Mouse (Mus musculus): ENCODE results near the gene Pdia5. TPM values are rescaled to one million over a fixed set of nuclear protein-coding genes. Genes with fewer than 3 reads are reported as not detected.

Pdia5 gene
- 16.5 and 18.4 TPM in 2 replicates for polyA plus RNA-seq (2014; fragmentation: Nextera tagmentation; extraction: Ambion mirVana)

- no peak within 1 kb of the TSS; the same call in 1 of the 2 replicates for H3K27ac ChIP-seq (ENCODE audit: low read depth)
- H3K9me3 ChIP-seq (ENCODE audit: low read depth, low read length), result no peaks in the 10 kb centered on the region
- H3K9ac ChIP-seq, result peak within 1 kb of the TSS; percentile 67
- ATAC-seq (ENCODE audit: insufficient read depth), result peak; percentile 96
- H3K4me1 ChIP-seq (ENCODE audit: insufficient read depth), result peaks cover 6% of the 10 kb centered on the region; the same call in 1 of the 2 replicates
- under 1% methylated on average over 64 of the region's 66 CpGs for WGBS
- DNase-seq, result peak; percentile 94
- H3K36me3 ChIP-seq (ENCODE audit: insufficient read depth), result no peaks in the 10 kb centered on the region
- no peaks in the 10 kb centered on the region for H3K27me3 ChIP-seq (ENCODE audit: insufficient read depth, low read length)
- H3K4me2 ChIP-seq, result peak within 1 kb of the TSS; percentile 95
- TF ChIP-seq CTCF (IDR thresholded peaks at IDR 0.05; ENCODE audit: low read depth), result no peak
- peak within 1 kb of the TSS; percentile 74 for H3K4me3 ChIP-seq (ENCODE audit: low read depth, low read length)
Measured at GRCm38 (mm10) chr16:35490231-35491070, at the start of gene Pdia5. Pdia5 (minus strand) TSS chr16:35490873.

- WGBS, result 52% methylated on average over 10 of the region's 10 CpGs
Measured at GRCm38 (mm10) chr16:35539041-35539440, 48.4 kb upstream of the Pdia5 start.

GRCm38 (mm10) chr16:35537651-35538050, 47.0 kb upstream of the Pdia5 start:
- no peak for TF ChIP-seq CTCF (IDR thresholded peaks at IDR 0.05; ENCODE audit: low read depth)
- H3K4me3 ChIP-seq (ENCODE audit: low read depth, low read length), result no peak overlapping the region
- DNase-seq, result no peak
- H3K9ac ChIP-seq, result no peak overlapping the region
- no peaks in the 10 kb centered on the region for H3K9me3 ChIP-seq (ENCODE audit: low read depth, low read length)
- WGBS, result 61% methylated on average over 8 of the region's 8 CpGs
- no peaks in the 10 kb centered on the region for H3K36me3 ChIP-seq (ENCODE audit: insufficient read depth)
- no peak overlapping the region for H3K4me2 ChIP-seq
- ATAC-seq (ENCODE audit: insufficient read depth), result no peak
- H3K4me1 ChIP-seq (ENCODE audit: insufficient read depth), result peaks cover 4% of the 10 kb centered on the region; the same call in 1 of the 2 replicates
- H3K27ac ChIP-seq (ENCODE audit: low read depth), result no peak overlapping the region
- peaks cover 47% of the 10 kb centered on the region for H3K27me3 ChIP-seq (ENCODE audit: insufficient read depth, low read length)

More at GRCm38 (mm10) chr16:35539041-35539440, 48.4 kb upstream of the Pdia5 start:
- H3K36me3 ChIP-seq (ENCODE audit: insufficient read depth), result no peaks in the 10 kb centered on the region
- no peak overlapping the region for H3K4me2 ChIP-seq
- DNase-seq (no peak), ATAC-seq (ENCODE audit: insufficient read depth) (no peak)
- no peak overlapping the region for H3K4me3 ChIP-seq (ENCODE audit: low read depth, low read length)
- no peak for TF ChIP-seq CTCF (IDR thresholded peaks at IDR 0.05; ENCODE audit: low read depth)
- no peaks in the 10 kb centered on the region for H3K9me3 ChIP-seq (ENCODE audit: low read depth, low read length)
- no peak overlapping the region for H3K9ac ChIP-seq
- no peak overlapping the region for H3K27ac ChIP-seq (ENCODE audit: low read depth)
- peaks cover 4% of the 10 kb centered on the region; the same call in 1 of the 2 replicates for H3K4me1 ChIP-seq (ENCODE audit: insufficient read depth)
- peaks cover 60% of the 10 kb centered on the region for H3K27me3 ChIP-seq (ENCODE audit: insufficient read depth, low read length)

- Histone ChIP-seq H3K27ac (ENCODE audit: low read depth) (no peak overlapping the region), H3K9ac (no peak overlapping the region), H3K36me3 (ENCODE audit: insufficient read depth) (no peaks in the 10 kb centered on the region), H3K4me2 (no peak overlapping the region), H3K9me3 (ENCODE audit: low read depth, low read length) (no peaks in the 10 kb centered on the region), H3K27me3 (ENCODE audit: insufficient read depth, low read length) (peaks cover 19% of the 10 kb centered on the region), H3K4me3 (ENCODE audit: low read depth, low read length) (no peak overlapping the region), H3K4me1 (ENCODE audit: insufficient read depth) (no peaks in the 10 kb centered on the region)
- TF ChIP-seq CTCF (IDR thresholded peaks at IDR 0.05; ENCODE audit: low read depth), result no peak
- ATAC-seq (ENCODE audit: insufficient read depth) (no peak), DNase-seq (no peak)
- 56% methylated on average over 3 of the region's 3 CpGs for WGBS
Measured at GRCm38 (mm10) chr16:35534630-35535029, 44.0 kb upstream of the Pdia5 start.

DNA sequence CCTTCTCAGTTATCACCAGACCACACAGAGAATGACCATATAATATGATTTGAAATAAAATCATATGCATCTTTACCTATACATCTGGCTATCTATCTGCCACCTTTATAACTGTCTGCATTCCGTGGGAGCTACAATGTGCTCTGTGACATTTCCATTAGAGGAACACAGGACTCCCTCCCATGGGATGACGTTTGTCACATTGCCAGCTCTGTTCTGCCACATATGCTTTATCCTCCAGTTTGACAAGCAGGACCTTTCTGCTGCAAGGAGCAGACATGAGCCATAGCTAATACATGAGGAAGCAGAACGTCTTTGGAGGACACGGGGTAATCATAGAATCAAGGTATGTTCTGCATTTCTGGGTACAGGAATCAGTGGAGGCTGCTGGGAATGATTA, 33.5 kb upstream of the Pdia5 start:
- ATAC-seq (ENCODE audit: insufficient read depth) (no peak), DNase-seq (no peak)
- no peak overlapping the region for H3K4me3 ChIP-seq (ENCODE audit: low read depth, low read length)
- no peak for TF ChIP-seq CTCF (IDR thresholded peaks at IDR 0.05; ENCODE audit: low read depth)
- WGBS, result 71% methylated on average over 4 of the region's 4 CpGs
- no peaks in the 10 kb centered on the region for H3K4me1 ChIP-seq (ENCODE audit: insufficient read depth)
- no peak overlapping the region for H3K9ac ChIP-seq
- no peaks in the 10 kb centered on the region for H3K36me3 ChIP-seq (ENCODE audit: insufficient read depth)
- H3K4me2 ChIP-seq, result no peak overlapping the region
- H3K27me3 ChIP-seq (ENCODE audit: insufficient read depth, low read length), result no peaks in the 10 kb centered on the region
- H3K9me3 ChIP-seq (ENCODE audit: low read depth, low read length), result no peaks in the 10 kb centered on the region
- no peak overlapping the region for H3K27ac ChIP-seq (ENCODE audit: low read depth)

GRCm38 (mm10) chr16:35519245-35519644, 28.6 kb upstream of the Pdia5 start:
- TF ChIP-seq CTCF (IDR thresholded peaks at IDR 0.05; ENCODE audit: low read depth), result no peak
- Histone ChIP-seq H3K27ac (ENCODE audit: low read depth) (no peak overlapping the region), H3K36me3 (ENCODE audit: insufficient read depth) (no peaks in the 10 kb centered on the region), H3K27me3 (ENCODE audit: insufficient read depth, low read length) (no peaks in the 10 kb centered on the region), H3K4me3 (ENCODE audit: low read depth, low read length) (no peak overlapping the region), H3K4me1 (ENCODE audit: insufficient read depth) (0 out of 2 replicates have a peak, but pooled peaks cover 2% of the 10 kb centered on the region), H3K9ac (no peak overlapping the region), H3K9me3 (ENCODE audit: low read depth, low read length) (no peaks in the 10 kb centered on the region), H3K4me2 (no peak overlapping the region)
- ATAC-seq (ENCODE audit: insufficient read depth) (no peak), DNase-seq (no peak)
- 66% methylated on average over 7 of the region's 7 CpGs for WGBS
